Mouse (Mus musculus) frontal cortex, adult (tissue): Measurements from ENCODE around the gene Gmds.

ENCODE experiments used
- ATAC-seq: cut with Nextera tagmentation; 2 replicates; pipeline ENCODE4 v1.9.2; 2017; ENCODE audit warnings: mild to moderate bottlenecking, moderate library complexity, mixed read lengths; ENCODE audit not compliant: low TSS enrichment

Gene Gmds

DNA sequence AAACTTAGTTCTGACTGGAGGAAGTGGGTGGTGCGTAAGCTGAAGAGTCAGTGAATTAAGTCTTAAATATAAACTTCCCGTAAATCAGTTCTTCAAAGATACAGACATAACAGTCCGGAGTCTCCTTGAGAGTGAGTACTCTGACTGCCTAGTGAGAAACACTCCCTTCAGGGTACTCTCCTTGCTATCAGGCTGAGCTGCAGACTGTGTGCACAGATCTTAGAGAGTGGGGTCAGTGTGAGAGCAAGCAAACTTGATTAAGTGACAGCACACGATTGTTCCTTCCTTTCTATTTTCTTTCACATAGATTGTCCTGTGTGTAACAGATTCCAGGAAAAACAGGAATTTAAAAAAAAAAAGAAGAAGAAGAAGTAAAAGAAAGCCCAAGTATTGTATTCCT, 382.4 kb downstream of the Gmds start:
- no peak for ATAC-seq

DNA sequence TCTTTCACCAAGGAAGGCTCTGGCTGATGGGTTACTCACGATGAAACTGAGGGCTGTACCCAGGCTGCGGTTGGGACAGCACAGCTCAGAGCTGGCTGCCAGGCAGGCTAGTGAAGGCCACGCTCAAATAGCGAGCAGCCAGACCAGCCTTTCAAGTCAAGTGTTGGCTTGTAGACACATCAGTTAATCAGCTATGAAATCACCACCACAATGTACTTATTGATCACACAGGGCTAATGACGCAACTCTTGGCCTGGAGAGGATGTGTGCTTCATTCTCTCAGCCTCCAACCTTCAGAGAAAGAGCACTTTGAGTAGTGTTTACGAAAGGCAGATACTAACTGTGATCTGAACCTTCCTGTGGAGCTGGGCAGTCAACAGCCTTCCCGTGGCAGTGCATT, 383.4 kb downstream of the Gmds start:
- ATAC-seq, result peak; percentile 27

DNA sequence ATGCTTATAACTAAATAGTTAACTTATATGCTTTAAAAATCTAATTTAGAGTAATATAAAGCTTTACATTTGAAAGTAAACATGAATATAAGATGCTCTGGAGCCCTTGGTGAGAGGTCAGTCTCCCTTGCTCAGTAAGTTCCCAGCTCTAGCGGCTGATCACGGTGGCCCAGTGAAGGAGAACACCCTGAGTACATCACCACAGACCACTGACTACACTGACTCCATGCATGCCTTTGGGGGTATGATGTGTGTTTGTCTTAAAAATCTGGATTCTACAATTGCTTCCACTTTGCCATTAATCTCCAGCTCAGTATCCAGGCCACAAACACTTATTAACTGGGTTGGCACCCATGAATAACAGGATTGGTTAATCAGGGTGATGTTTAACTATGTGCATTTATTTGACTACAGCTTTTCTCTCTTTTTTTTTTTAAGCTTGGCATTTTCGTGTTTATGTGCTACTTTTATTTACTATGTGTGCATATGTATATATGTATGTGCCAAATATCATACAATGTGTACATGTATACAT, 393.8 kb downstream of the Gmds start:
- no peak for ATAC-seq

DNA sequence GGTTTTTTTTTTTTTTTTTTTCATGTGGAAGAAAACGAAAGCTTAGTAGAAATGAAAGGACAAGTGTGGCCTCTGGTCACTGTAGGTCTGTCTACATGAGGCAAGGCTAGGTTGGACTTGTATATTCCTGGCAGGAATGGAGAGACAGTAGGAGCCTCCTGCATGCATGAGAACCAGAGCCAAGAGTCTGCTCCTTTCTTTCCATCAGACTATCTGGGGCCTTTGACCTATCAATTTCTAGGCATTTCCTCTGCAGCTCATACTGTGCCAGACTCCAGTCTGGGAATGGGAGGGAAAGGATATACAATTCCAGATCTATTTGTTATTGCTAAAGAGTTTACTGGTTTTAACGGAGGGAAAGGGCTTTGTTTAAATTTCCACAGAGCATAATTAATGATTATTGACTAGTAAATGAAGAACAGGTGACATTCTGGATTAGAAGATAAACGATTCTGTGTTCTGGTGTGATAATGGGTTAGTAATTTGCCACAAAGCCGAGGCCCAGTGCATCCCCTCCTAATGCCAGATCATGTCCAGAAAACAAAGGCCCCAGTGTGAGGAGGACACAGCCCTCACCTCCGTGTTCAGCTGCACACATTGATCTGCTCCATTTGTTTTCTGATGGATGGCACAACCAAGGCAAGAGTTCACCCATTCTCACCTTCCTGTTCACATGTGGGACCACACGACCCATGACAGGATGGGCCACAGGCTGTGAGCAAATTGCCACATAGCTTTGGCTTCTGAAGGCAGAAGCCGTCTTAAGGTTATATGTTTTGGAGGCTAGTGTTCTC, 394.9 kb downstream of the Gmds start:
- no peak for ATAC-seq

DNA sequence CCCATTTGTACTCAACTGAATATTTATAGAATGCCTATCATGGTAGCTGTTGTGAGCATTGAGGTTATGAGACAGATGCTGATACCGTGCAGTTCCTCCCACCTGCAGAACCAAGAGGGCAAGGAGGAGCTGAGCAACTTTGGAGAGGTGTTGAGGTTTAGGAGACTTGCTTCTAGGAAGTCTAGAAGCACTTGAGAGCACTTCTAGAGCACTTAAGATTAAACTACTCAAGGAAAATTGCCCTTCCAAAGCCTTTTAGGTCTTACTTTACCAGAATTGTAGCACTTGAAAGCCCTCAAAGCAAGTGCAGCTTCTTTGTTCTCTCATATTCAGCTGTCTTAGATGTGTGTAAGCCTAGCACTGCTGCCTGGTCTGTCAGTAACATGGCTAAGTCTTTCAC, 409.2 kb downstream of the Gmds start:
- ATAC-seq, result no peak

DNA sequence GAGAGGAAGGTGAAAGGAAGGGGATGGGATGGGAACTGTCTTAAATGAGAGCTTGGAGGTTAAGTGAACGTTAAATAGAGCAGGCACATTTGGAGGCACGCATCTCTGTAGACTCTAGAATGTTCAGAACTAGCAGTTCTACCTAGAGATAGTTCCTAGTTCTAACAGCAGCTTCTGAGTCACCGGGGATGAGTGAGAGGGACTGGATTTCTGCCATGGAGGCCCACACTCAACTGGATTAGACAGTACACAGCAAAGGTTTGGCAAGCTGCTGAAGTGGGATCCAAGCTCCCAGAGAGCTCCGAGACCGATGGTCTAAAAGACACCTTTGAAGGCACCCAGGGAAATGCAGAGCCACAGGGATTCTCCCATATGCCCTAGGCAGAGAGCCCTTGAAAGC, 411.9 kb downstream of the Gmds start:
- peak; percentile 96 for ATAC-seq

DNA sequence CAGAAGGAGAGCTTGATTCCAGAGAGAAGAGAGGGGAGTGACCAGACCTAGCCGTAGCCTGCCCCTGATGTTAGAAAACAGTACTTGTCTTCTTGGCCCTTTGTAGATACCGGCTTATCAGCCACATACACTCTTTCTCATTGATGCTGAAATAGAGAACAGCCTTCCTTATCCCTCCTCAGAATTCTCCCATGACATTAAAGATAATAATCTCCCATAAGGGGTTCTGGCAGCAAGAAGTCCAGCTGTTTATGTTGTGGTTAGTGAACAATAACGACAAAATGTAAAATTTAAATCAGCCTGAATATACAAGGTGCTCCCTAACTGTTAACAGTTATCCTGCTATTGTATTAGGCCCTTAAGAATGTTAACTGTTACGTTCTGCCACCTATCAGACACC, 414.0 kb downstream of the Gmds start:
- no peak for ATAC-seq

DNA sequence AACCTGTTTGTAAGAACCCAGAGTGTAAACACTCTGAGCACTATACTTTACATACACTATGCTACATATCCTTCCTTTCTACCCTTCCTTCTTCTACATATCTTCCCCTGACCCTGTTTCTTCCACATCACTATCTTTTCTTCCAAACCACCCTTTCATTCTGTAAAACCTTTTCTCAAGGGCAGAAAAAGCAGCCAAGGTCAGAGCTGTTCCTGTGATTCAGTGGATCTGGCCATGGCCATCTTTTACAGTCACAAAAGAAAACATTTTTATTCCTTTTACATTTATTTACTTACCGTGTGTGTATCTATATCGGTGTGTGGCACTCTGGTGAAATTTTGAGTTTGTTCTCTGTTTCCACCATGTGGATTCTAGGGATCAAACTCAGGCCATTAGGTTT, 418.8 kb downstream of the Gmds start:
- no peak for ATAC-seq

DNA sequence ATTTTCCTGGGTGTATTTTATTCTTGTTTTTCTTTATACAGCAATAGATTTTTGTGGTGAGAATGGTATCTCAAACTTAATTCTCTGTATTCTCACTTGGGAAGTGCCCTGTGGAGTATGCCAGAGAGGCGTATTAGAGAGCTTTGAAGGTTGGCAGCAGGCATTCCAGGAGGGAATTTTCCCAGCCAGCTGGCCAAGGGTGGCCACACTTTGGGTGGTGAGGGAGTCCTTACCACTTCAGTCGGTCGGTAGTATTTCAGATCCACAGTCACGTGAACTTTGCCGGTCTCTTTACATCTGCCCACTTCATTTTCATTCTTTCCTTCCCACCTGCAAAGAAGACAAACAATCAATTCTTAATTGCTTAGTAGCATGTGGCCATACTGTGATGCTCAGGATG, 421.2 kb downstream of the Gmds start:
- ATAC-seq, result no peak

DNA sequence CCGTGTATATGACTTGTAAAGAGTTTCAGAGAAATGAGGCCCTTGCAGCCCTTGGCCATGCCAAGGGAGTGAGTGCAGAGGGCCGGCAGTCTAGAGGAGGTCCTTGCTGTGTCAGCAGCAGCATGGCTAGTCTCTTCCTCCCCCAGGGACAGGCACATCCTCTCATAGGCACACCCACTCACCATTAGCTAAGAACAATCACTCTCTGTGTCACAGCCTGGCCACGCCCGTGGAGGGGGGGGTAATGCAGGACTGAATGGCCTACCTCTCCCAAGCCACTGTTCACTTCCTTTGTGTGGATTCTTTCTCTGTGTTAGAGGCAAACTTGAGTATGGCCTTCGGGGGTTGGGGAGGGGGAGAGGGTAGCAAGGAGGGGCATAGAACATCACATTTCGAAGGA, 422.8 kb downstream of the Gmds start:
- 0 out of 2 replicates have a peak, but pooled peaks have one; percentile 20 for ATAC-seq

DNA sequence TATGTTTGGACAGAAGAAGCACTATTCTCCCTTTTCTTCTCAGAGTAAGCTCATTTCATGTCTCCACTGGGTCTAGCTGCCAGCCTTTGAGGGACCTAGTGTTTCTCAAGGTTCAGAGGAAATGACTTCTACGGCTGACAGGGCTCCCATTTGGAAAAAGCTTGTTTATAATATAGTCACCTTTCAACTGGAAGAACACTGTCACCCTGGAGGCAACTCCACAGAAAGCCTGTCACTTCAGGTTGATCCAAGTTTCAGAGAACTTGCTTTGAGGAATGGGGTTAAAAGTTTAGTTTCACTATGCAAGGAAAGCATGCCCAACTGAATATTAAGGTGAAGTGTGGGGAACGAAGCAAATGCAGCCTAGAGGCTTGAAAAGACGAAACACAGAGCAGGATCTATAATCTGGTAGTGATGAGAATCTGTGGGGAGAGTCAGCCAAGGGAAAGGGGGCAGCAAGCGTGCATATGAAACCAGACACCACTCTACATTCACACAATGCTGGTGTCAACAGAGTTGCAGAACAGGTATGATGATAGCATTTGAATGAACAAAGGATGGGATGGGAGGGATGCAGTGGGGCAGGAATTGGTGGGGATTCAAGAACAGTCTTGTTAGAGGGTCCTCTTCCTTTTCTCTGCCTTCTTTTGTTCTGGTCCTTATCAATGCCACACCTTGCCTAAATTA, 423.5 kb downstream of the Gmds start:
- ATAC-seq, result no peak

DNA sequence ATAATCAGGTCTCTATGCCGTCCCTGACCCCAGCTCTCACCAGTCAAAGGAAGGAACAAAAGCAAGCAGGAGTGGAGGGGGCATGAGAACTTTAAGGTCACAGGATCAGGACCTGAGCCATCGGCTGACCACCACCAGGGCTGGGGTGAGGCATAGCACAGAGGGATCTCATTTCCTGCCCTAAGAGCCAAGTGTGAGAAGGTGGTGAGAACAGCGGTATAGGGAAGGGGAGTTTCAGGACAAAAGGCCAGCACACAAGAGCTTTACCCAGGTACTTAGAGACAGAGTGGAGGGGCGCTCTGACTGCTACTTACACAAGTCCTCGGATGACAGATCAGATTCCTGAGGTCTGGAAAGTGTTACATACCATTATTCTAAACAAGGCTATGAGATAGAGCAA, 426.6 kb downstream of the Gmds start:
- no peak for ATAC-seq

DNA sequence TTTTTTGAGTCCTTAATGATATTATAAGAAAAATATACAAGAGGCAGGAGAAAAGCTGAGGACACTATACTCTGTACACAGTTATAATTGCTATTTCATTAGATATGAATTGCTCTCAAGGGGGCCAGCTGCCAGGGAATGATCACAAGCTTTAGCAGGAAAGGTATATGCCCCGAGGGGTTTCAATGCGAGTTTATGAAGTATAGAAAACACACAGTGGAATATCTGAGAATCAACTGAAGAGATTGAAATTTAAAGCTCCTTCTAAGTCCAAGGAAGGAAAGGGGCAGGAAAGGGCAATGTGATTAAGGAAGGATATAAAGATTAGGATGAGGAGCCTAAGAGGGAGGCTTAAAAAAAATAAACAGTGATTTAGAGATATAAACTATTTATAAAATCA, 427.2 kb downstream of the Gmds start:
- ATAC-seq, result no peak

DNA sequence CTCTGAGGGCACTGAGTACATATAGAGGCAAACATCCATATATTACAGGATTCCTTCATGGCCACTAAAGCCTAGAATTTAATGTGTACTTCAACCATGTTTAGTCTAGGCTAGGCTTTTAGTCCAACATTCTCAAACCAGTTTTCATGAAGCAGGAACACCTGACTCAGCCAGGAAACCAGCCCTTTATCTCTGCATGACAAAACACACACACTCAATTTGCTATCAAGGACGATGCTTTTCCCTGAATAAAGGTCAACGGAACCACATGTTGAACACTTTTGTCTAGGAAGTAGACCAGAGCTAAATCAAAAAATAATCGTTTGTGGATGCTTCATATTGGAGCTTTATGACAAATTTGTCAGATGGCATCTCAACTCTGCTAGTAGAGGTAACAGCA, 429.5 kb downstream of the Gmds start:
- ATAC-seq, result no peak

DNA sequence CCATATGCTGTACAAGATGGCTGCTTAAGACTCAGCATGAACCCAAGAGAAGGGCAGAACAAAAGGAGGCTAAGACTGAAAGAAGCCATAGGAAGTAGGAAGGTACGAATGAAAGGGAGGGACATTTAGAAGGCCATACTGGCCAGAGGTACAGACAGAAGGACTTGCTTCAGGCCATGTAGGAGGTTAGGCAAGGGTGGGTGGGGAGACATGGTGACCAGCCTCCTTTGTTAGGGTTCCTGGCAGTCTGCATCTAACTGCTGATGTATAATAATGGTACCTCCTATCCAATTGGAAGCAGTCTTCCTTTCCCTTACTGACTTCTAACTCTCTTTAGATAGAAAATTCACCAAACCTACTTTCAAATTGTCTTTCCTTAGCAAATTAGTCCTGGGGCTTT, 432.0 kb downstream of the Gmds start:
- ATAC-seq, result no peak

DNA sequence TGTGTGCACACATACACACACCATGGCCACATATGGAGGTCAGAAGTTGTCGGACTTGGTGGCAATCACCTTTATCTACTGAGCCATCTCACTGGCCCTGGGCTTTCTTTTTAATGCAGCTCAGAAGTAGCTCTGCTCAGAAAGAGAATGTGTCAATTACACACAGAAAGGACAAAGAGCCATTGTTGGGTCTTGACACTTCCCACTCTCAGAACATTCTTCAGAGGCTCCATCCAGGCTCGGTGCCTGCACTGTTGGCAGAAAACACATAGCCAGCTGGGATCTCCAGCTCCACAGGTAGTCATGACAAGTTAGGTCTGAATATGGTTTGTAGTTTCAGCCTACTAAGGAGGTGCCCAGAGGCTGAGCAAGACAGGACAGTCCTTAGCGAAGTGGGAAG, 438.3 kb downstream of the Gmds start:
- ATAC-seq, result peak; percentile 85

DNA sequence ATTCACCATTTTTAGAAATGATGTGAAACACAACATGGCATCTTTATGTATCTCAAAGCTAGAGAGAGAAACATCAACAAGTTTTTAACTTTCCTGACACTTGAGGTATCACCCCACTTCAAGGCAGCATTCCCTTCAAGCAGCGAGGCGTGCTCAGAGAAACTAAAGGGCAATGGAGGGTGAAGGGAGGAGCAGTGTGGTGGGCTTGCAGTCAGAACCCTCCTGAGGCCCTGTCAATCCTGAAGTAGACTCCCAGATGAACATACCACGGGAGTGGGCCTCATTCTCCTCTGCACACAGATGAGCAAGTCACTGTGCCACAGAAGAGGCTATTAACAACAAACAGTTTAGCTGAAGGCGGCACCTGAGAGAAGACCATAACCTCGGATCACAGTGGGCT, 439.1 kb downstream of the Gmds start:
- no peak for ATAC-seq

DNA sequence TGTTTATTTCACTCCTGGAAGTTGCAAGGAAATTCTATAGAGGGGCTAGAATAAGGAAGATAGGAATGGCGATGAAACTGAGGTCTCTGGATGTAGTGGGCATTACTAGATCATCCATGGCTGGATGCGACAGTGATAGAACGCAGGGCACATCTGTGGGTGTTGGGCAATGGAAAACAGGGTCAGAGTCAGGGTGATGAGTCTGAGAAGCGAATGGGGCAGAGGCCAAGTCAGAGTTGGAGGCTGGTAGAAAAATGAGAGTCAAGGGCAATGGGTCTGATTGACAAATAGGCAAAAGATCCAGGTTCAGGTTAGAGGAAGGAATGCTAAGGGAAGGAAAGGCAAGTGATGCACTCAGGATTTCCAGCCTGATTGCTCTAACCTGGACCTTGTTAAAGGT, 441.0 kb downstream of the Gmds start:
- no peak for ATAC-seq

DNA sequence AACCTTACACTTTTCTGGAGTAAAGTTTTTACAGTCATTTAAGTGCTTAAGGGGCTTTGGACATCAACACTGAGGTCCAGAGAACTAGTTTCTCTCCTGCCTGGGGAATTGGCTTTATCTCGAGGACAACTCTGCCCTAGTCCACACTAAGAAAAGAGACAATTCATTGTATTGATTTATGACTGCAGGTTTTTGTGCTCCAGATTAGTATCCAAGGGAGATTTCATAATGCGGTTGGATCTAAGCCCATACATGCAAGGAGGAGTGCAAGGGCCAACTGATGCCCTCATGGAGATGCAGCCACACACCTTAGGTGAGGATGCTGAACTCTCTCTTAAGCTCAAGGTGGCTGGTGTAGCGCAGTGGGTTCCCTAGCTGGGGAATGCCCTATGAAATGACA, 444.0 kb downstream of the Gmds start:
- no peak for ATAC-seq

DNA sequence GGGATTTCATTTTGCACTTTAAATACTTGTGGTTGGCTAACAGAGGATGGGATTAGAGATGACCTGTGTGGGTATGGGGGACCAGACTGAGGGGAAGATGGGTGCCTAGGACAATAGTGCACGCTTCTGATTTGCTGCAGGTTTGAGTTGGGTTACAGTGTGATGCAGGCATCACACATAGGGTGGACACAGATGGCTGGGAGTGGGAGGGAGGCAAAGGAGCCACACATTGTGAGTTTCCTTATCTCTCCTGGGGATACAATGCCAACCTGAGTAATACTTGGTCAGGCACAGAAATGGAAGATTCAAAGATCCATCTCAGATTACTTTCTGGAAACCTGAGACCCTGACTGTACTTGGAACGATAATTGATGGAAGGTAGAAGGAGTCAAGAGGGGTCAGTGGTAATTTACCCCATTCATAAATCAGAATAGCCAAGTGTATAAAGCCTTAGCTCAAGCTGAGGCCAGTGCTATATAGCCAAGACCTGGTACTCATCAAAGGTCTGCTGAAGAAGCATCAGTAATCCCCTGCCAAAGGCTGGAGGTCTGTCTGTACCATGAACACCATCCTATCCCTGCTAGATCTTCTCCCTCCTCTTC, 445.5 kb downstream of the Gmds start:
- peak; percentile 69 for ATAC-seq

DNA sequence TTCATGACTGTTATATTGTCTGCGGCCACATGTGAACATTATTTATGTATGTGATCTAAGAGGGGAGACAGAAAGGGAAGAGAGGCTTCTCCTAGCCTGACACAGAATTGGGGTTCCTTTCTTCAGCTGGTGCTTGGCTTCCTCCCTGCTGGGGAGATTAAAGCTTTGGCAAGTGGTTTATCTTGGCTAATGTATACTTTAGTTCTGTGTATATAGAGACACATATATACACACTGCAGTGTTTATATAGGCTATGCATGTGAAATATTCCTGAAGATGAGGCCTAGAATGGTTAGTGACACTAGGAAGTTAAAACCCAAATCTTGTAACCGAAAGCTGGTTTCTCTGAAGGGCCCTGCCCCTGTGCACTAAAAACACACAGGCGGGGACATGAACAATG, 450.0 kb downstream of the Gmds start:
- ATAC-seq, result no peak

DNA sequence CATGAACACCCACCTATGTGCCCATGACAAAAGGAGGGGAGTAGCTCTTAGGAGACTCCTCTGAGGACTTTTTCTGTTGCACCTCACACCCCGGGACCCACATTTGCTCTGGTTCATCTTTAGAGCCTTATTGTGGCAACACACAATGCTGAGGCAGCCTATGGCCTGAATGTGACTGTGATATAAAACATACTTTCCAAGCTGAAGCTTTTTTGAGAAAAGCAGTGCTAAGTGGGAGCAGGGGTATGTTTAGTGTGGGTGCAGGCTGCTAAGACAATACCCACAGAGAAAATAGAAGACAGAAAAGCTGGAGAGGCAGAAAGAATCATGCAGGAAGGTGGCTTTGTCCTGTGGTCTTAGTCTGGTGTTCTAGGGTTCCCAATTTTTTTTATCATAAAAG, 452.8 kb downstream of the Gmds start:
- ATAC-seq, result peak; percentile 98
